Mouse (Mus musculus) brown adipose tissue, adult 24 weeks (tissue): ENCODE data around the gene Vmn1r207-ps. TPM values are rescaled to one million over a fixed set of nuclear protein-coding genes. Genes with fewer than 3 reads are reported as not detected.
"Not testable (repeated sequence)": the region's sequence is repeated elsewhere in the genome, so short reads cannot be mapped to it uniquely, and the experiment has no call there.

Source experiments
- H3K27ac ChIP-seq: fragments of 200-500 bp; replicated peaks from 2 replicates; pipeline ENCODE4 v1.5.1; 2012; ENCODE audit warnings: low read depth, mild to moderate bottlenecking, low read length
- H3K4me1 ChIP-seq: fragments of 200-500 bp; 2 replicates; pipeline ENCODE4 v1.6.1; 2012; ENCODE audit warnings: low read length, mixed read lengths; ENCODE audit not compliant: control insufficient read depth, insufficient read depth, insufficient read length
- H3K4me3 ChIP-seq: fragments of 200-500 bp; 2 replicates; pipeline ENCODE4 v1.5.1; 2012; ENCODE audit warnings: low read depth, mild to moderate bottlenecking, low read length, moderate library complexity; ENCODE audit not compliant: insufficient read depth
- polyA plus RNA-seq: library from polyadenylated mRNA; stranded (reverse); fragments of >200 nt; gene quantifications from 2 replicates; pipeline ENCODE4 v1.2.4, GENCODE M21; 2012; ENCODE audit not compliant: missing spikeins, insufficient read depth, insufficient read length

Gene Vmn1r207-ps
- not detected in 2 replicates for polyA plus RNA-seq

DNA sequence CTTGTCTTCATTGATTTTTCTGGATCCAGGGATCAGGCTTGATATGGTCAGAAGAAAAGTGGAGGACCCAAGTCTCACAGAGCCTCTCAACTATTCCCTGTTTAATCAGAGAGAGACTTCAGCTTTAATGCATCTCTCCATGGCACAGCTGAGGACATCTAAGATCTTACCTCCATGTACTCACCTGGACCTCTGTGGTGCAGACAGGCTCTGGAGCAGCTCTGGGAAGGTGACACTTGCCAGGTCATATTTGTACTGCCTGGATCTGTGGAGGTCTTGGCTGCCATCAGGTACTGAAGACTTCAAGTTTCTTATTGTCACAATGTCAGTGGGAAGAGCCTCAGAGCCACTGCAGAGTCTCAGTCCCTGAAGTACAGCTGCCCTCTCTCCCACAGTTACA lies at the start of gene Vmn1r207-ps:
Vmn1r207-ps (minus strand) TSS at position 101 of the 400 bp plus-strand sequence.
- H3K27ac ChIP-seq, H3K4me3 ChIP-seq, H3K4me1 ChIP-seq: not testable (repeated sequence)

DNA sequence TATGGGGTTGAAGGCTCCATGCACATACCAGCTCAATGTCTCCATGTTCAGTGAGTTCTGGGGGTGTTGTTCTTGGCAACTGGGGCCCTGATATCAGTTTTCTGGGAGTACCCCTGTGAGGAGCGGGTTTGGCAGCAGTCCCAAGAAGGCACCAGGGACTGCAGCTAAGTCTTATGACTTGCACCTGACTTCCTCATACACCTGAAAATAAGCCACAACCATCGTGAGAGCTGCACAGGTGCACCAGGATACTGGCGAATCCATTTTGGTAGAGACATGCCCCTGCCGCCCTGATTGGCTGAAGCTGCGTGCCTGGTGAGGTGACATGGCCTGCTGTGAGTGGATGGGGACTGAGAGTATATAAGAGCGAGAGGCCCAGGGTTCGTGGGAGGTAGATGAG lies 47.9 kb upstream of the Vmn1r207-ps start, which contains the start of gene Vmn1r208:
Vmn1r208 (minus strand) TSS at position 101 of the 400 bp plus-strand sequence.
- H3K4me3 ChIP-seq, H3K27ac ChIP-seq, H3K4me1 ChIP-seq: not testable (repeated sequence)

- H3K27ac ChIP-seq, H3K4me3 ChIP-seq, H3K4me1 ChIP-seq: not testable (repeated sequence)
Measured at GRCm38 (mm10) chr13:22771592-22771991, 42.2 kb upstream of the Vmn1r207-ps start.

DNA sequence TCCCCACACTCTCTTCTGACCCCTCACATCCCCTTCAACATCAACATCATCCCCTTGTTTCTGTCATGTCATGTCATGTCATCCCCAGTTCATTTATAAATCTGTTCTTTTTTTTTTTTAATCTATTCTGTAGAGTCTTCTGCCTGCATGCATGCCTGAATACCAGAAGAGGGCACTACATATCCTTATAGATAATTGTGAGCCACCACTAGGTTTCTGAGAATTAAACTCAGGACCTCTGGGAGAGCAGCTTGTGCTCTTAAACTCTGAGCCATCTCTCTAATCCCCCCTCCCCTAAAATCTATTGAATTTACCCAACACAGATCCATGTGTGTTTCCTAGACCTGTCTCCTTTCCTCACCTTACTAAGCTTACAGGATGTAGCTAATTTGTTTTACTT lies 18.1 kb upstream of the Vmn1r207-ps start:
- Histone ChIP-seq H3K27ac (no peak overlapping the region), H3K4me3 (no peak overlapping the region), H3K4me1 (no peaks in the 10 kb centered on the region)

GRCm38 (mm10) chr13:22706947-22707346 lies 22.5 kb downstream of the Vmn1r207-ps start:
- H3K27ac ChIP-seq, H3K4me3 ChIP-seq, H3K4me1 ChIP-seq: not testable (repeated sequence)

DNA sequence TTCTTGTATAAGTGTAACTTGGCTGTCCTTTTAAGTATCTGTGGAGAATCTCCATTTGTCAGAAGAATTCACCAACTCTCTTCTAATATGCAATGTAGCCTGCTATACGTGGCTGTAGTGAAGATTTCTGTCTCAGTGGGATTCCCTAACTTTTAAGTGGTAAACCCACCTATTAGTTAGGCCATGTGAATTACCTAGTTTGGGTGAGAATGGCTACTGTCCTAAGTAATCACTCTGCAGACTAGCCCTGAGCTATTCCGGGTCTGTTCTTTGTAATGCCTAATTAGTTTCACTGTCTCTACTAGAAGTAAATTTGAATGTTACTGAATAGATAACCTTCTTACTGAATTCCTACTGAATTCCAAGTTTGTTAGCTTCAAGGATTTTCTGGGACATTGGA lies 26.5 kb downstream of the Vmn1r207-ps start:
- H3K27ac ChIP-seq, H3K4me3 ChIP-seq, H3K4me1 ChIP-seq: not testable (repeated sequence)

Other genes starting within 250 kb of the Vmn1r207-ps start
- gene Vmn1r202, start 224.2 kb downstream of the Vmn1r207-ps start, polyA plus RNA-seq, result not detected in 2 replicates
- gene Vmn1r203, start 211.5 kb downstream of the Vmn1r207-ps start, polyA plus RNA-seq, result not detected in 2 replicates
- gene Vmn1r204, start 176.4 kb downstream of the Vmn1r207-ps start, polyA plus RNA-seq, result not detected in 2 replicates
- gene Vmn1r205, start 136.6 kb downstream of the Vmn1r207-ps start, polyA plus RNA-seq, result not detected in 2 replicates
- not detected in 2 replicates for gene Vmn1r206, start 105.4 kb downstream of the Vmn1r207-ps start, polyA plus RNA-seq
- not detected in 2 replicates for gene Vmn1r208, start 47.8 kb upstream of the Vmn1r207-ps start, polyA plus RNA-seq
- not detected in 2 replicates for gene Vmn1r209, start 80.1 kb upstream of the Vmn1r207-ps start, polyA plus RNA-seq
- not detected in 2 replicates for gene Vmn1r210, start 101.7 kb upstream of the Vmn1r207-ps start, polyA plus RNA-seq
- not detected in 2 replicates for gene Vmn1r211, start 127.9 kb upstream of the Vmn1r207-ps start, polyA plus RNA-seq
- not detected in 2 replicates for gene Vmn1r212, start 154.6 kb upstream of the Vmn1r207-ps start, polyA plus RNA-seq